Mouse (Mus musculus) C2C12 (cell line): ENCODE results near the gene Pnn. TPM values are rescaled to one million over a fixed set of nuclear protein-coding genes. Genes with fewer than 3 reads are reported as not detected.

Experiments
- H3K27me3 ChIP-seq: one replicate; pipeline ENCODE4 v1.6.1; 2011; ENCODE audit not compliant: control insufficient read depth, insufficient read depth, insufficient read length
- H3K36me3 ChIP-seq: one replicate; pipeline ENCODE4 v1.6.1; 2011; ENCODE audit not compliant: control insufficient read depth, insufficient read depth
- H3K4me3 ChIP-seq: one replicate; pipeline ENCODE4 v1.5.1; 2011; ENCODE audit warnings: mild to moderate bottlenecking, control low read depth; ENCODE audit not compliant: poor library complexity, insufficient read depth, severe bottlenecking
- H3K79me2 ChIP-seq: one replicate; pipeline ENCODE4 v1.6.1; 2011; ENCODE audit not compliant: control insufficient read depth, insufficient read depth
- H3K79me3 ChIP-seq: one replicate; pipeline ENCODE4 v1.6.1; 2011; ENCODE audit warnings: low read depth, control low read depth
- H3ac ChIP-seq: one replicate; pipeline ENCODE3; 2011; ENCODE audit warnings: low read depth; ENCODE audit not compliant: control insufficient read depth, insufficient read length
- CEBPB ChIP-seq: IDR thresholded peaks from one replicate; pipeline ENCODE4 v1.6.1; 2011; ENCODE audit warnings: low read depth, mild to moderate bottlenecking, control low read depth, moderate library complexity
- CTCF ChIP-seq: IDR thresholded peaks from one replicate; pipeline ENCODE4 v1.5.1; 2011; ENCODE audit not compliant: control insufficient read depth, insufficient read depth, insufficient read length
- FOSL1 ChIP-seq: IDR thresholded peaks from one replicate; pipeline ENCODE4 v1.8.0; 2011; ENCODE audit warnings: mild to moderate bottlenecking, low read length; ENCODE audit not compliant: poor library complexity, insufficient read depth, severe bottlenecking
- MAX ChIP-seq: IDR thresholded peaks from one replicate; pipeline ENCODE4 v1.6.1; 2011; ENCODE audit warnings: mild to moderate bottlenecking, control low read depth
- MYOD1 ChIP-seq: IDR thresholded peaks from one replicate; pipeline ENCODE4 v1.6.1; 2011; ENCODE audit warnings: low read depth; ENCODE audit not compliant: control insufficient read depth, insufficient read length
- MYOG ChIP-seq: IDR thresholded peaks from one replicate; pipeline ENCODE4 v1.6.1; 2011; ENCODE audit not compliant: control insufficient read depth, insufficient read length; ENCODE audit errors: extremely low read depth
- USF1 ChIP-seq: IDR thresholded peaks from one replicate; pipeline ENCODE4 v1.6.1; 2011; ENCODE audit warnings: low read depth, mild to moderate bottlenecking, control low read depth, moderate library complexity
- polyA plus RNA-seq: library from polyadenylated mRNA; unstranded; fragments of >200 nt; fragmentation: generic; extraction: Trizol; gene quantifications from one replicate; pipeline ENCODE4 v1.2.1, GENCODE M21; 2012; ENCODE audit warnings: missing spikeins

The Pnn gene
- polyA plus RNA-seq, 1 experiment: 14.7 TPM

DNA sequence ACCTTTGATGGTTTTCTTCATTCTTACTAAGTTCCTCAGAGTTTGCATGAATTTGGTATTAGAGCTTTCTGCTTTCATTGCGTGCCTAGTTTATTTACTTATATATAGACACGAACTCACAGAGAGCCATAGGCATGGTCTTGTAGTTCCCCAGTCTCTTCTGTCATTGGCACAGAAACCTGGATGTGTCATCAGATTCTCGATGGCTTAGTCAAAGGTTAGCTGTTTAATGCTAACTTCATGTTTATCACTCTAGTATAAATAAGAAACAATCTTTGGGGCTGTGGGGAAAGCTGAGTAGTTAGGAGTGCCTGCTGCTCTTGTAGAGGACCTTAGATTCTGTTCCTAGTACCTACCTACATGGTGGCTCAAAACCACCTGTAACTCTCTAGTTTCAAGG, 10.3 kb downstream of the Pnn start:
- H3K4me3 ChIP-seq: no peak overlapping the region
- TF ChIP-seq MYOD1 (no peak), CEBPB (no peak), MYOG (no peak), CTCF (no peak), USF1 (no peak), FOSL1 (no peak), MAX (no peak)
- H3K27me3 ChIP-seq: no peaks in the 10 kb centered on the region
- H3K79me3 ChIP-seq: no peaks in the 10 kb centered on the region
- H3K79me2 ChIP-seq: peaks cover 6% of the 10 kb centered on the region
- peaks cover 53% of the 10 kb centered on the region for H3K36me3 ChIP-seq
- no peak overlapping the region for H3ac ChIP-seq

DNA sequence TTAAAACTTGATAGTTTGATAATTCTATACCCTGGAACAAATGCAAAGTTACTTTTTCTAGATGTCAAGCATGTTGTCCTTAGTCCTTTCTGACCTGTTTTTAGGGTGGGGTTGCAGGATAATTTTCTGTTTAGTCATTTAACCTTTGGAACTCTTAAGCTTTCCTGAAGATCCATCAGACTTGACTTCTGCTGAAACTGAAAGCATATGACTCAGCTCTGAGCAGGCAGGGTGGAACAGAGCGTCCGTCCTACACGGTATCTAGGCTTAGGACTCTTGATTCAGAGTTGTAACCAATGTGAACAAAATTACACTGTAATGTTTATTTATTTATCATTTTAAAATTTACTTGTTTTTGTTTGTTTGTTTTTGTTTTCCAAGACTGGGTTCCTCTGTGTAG, 11.2 kb downstream of the Pnn start:
- peaks cover 44% of the 10 kb centered on the region for H3K36me3 ChIP-seq
- no peaks in the 10 kb centered on the region for H3K79me2 ChIP-seq
- H3K79me3 ChIP-seq: no peaks in the 10 kb centered on the region
- H3ac ChIP-seq: no peak overlapping the region
- no peak overlapping the region for H3K4me3 ChIP-seq
- no peaks in the 10 kb centered on the region for H3K27me3 ChIP-seq
- TF ChIP-seq MYOD1 (no peak), CTCF (no peak), MAX (no peak), CEBPB (no peak), FOSL1 (no peak), MYOG (no peak), USF1 (no peak)

DNA sequence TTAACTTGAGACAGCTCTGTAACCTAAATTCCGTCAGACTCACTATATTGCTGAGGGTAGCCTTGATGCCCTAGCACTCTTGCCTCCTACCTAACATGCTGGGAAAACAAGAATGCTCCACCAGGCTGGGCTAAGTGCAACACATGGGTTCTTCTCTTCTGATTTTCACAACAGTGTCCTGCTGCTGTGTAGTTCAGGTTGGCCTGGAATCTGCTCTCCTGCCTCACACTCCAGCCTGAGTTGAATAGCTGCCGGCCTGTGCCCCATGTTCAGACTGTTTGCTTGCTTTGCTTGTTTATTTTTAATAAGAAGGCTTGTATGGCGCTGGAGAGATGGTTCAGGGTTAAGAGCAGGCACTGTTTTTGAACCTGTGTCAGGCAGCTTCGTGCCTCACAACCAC, 13.8 kb downstream of the Pnn start:
- no peak for TF ChIP-seq USF1
- no peak for TF ChIP-seq MAX
- no peak for TF ChIP-seq MYOD1
- TF ChIP-seq MYOG: no peak

GRCm38 (mm10) chr12:59084446-59084845, 17.8 kb downstream of the Pnn start:
- Histone ChIP-seq H3K79me2 (no peaks in the 10 kb centered on the region), H3K79me3 (no peaks in the 10 kb centered on the region), H3ac (no peak overlapping the region), H3K27me3 (no peaks in the 10 kb centered on the region), H3K36me3 (peaks cover 5% of the 10 kb centered on the region), H3K4me3 (no peak overlapping the region)
- no peak for TF ChIP-seq MAX
- no peak for TF ChIP-seq CTCF
- no peak for TF ChIP-seq MYOG
- no peak for TF ChIP-seq CEBPB
- TF ChIP-seq FOSL1: no peak
- no peak for TF ChIP-seq USF1

More for the DNA sequence above, 13.8 kb downstream of the Pnn start:
- Histone ChIP-seq H3K79me2 (no peaks in the 10 kb centered on the region), H3K36me3 (peaks cover 21% of the 10 kb centered on the region), H3K27me3 (no peaks in the 10 kb centered on the region), H3K79me3 (no peaks in the 10 kb centered on the region), H3K4me3 (no peak overlapping the region), H3ac (no peak overlapping the region)

- Histone ChIP-seq H3K27me3 (no peaks in the 10 kb centered on the region), H3K4me3 (no peak overlapping the region), H3ac (no peak overlapping the region), H3K36me3 (no peaks in the 10 kb centered on the region), H3K79me3 (no peaks in the 10 kb centered on the region), H3K79me2 (no peaks in the 10 kb centered on the region)
- no peak for TF ChIP-seq FOSL1
- TF ChIP-seq MYOD1: no peak
- TF ChIP-seq CEBPB: no peak
- TF ChIP-seq USF1: no peak
- TF ChIP-seq MYOG: no peak
- no peak for TF ChIP-seq CTCF
- no peak for TF ChIP-seq MAX
Measured at GRCm38 (mm10) chr12:59086171-59086570, 19.5 kb downstream of the Pnn start.

DNA sequence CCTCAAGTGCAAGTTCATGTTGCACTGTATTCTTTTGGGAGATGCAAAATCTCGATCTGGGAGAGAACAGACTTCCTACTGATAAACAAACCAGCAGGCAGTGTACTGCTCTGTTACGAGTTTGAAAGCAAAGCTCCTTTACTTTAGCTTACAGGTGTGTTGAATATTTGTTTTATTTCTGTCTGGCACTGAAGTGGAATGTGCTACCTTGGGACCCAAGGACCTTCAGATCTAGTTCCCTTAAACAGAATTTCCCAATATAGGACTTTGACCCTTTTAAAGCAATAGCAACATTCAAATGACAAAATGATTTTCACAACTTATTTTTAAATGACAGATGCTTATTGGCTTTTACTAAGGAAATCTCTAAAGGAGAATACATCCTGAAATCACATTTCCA, 26.9 kb downstream of the Pnn start:
- Histone ChIP-seq H3K79me3 (no peaks in the 10 kb centered on the region), H3K36me3 (no peaks in the 10 kb centered on the region), H3K4me3 (no peak overlapping the region), H3K27me3 (no peaks in the 10 kb centered on the region), H3K79me2 (no peaks in the 10 kb centered on the region), H3ac (no peak overlapping the region)
- no peak for TF ChIP-seq CTCF
- no peak for TF ChIP-seq USF1
- no peak for TF ChIP-seq MYOD1
- no peak for TF ChIP-seq MYOG
- no peak for TF ChIP-seq CEBPB
- no peak for TF ChIP-seq FOSL1
- no peak for TF ChIP-seq MAX
